Mouse (Mus musculus) layer of hippocampus, postnatal 36 days (tissue): ENCODE measurements around the gene Tnk1. TPM values are rescaled to one million over a fixed set of nuclear protein-coding genes. Genes with fewer than 3 reads are reported as not detected.
"Not testable (repeated sequence)": the region's sequence is repeated elsewhere in the genome, so short reads cannot be mapped to it uniquely, and the experiment has no call there.

ENCODE experiments used
- DNase-seq, 2 experiments: peaks; one replicate each; pipeline ENCODE4 v3.0.0; 2022
- total RNA-seq, 2 experiments: library from RNA; stranded (reverse); gene quantifications; 2 replicates each; pipeline ENCODE4 v1.2.3; 2021

Tnk1 gene
- total RNA-seq, 2 experiments from 2014 or later = 0.18 TPM; not detected in 1

DNA sequence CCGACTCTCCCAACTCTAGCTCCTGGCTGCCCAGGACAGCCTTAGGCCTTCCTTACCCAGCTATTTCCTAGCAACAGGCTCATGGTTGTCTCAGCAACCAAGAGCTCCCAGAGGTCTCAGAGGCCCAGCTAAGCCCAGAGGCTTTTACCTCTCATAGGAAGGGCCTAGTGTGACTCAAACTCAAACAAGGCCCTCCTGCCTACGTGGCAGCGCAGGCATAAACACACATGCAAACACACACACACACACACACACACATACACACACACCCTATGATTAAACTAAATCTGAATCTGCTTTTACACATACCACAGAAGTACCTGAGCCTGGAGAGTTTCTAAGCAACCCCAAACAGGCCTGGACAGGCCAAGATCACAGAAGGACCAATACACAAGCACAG lies 19.9 kb upstream of the Tnk1 start:
- DNase-seq = no peak

DNA sequence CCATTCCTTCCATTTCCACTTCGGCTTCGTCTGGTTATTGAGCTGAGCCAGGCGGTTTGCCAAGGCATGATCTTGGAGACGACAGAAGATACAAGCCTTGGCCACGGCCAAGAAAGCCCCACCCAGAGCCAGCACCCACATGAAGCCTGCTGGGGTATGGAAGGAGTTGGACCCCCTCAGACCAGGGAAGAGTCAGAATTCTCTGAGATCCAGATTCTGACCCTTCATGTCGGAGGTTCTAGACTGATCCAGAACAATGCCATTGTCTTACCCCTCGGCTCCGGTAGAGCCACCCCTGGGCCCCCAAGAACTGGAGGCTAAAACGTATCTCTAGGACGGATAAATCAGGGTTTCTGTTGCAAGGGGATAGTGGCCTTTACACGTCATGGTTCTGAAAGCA lies 19.3 kb upstream of the Tnk1 start, which contains the start of gene Tmem95:
Gene Tmem95, minus strand, starts transcription at position 141 of the 400 bp plus-strand sequence.
- DNase-seq = no peak

DNA sequence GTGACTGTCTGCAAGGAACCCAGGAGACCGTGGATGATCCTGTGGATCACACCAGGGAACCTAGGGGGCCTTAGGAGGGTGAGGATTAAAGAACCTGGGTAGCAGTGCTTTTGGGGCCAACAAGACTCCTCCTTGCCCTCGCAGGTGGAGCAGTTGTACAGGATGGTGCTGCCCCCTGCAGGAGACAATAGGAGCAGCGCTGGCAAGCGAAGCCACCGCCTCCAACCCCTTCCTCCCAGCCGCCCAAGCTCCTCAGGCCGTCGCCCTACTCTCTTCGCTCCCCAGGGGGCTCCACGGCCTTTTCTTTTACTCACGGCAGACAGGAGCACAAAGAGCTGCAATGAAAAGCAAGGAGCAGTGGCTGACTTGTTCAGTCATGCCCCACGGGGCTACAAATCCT lies 18.3 kb upstream of the Tnk1 start:
- peak; percentile 72 to 78 for DNase-seq

DNA sequence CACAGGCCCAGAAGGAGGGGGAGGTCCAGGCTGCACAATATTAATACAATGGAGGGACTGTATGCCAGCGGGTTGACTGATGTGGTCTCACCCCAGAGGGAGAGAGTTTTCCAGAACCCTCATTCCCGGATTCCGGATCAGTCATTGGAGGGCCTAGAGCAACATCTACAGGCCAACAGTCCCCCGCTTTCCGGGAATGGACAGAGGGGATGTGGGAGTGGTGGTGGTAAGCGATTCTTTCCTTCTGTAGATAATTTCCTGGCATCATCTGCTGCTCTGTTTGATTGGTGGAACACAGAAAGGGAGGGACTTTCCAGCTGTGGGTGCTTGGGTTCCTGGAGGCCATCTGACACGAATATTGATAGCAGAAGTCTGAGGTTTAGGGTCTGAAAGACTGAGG lies 17.7 kb upstream of the Tnk1 start:
- peak; percentile 34 to 36 for DNase-seq

DNA sequence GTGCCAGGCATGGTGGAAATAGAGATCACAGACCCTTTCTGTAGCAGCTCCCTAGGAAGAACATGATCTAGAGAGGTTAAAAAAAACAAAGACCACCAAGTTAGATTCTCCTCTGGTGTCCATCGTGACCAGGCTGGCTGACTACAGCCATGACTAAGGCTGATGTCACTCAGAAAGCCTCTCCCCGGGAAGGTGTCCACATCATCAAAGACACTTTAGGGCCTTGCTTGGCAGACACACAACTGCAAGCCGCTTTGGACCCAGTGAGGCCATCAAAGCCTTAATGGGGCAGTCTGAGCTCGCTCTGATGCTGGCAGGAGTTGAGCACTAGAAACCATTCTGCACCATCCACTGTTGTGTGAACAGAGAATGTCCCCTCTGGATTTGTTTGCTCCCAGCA lies 13.9 kb upstream of the Tnk1 start:
- no peak for DNase-seq

DNA sequence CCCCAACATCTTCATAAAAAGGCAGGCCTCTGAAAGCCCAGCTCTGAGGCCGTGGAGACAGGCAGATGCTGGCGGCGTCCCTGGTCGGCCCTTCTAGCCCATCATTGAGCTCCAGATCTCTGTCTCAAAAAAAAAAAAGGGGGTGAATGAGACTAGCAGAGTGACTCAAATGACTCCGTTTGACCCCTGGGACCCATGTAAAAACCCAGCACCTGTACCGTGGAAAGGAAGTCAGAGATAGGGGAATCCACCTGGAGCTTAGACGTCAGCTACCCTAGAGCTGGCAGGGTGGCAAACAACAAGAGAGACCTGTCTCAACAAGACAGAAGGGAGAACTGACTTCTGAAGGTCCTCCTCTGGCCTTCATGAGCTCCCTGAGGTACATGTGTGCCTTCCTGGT lies 13.3 kb upstream of the Tnk1 start:
- DNase-seq = no peak

DNA sequence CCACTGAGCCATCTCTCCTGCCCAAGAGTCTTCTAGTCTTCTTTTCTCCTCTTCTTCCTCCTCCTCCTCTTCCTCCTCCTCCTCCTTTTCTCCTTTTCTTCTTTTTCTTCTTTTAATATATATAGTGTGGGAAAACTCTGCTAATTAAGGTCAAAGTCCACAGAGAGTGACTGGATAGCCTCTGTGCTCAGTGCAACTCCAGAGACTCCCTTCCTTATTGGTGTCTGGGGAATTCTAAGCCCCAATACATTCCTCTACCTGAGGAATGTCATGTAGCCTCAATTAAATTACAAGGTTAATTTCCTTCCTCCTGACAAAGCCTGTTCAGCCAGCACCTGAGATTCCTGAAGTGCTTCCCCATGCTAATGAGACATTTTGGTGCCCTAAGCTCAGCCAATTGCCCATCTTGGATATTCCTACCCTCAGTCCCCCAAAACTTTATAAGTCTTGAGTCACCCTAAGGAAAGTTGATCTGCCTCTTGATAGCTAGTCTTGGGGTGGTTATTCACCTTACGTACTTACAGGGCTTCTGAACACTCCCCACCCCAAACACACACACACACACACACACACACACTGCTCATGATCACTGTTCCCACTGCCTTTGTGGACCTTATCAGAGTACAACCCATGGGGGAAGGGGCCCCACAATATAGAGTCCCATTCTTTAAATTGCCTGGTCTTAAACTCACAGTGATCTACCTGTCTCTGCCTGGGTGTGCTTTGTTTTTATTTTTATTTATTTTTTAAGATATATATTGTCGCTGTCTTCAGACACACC lies 11.9 kb upstream of the Tnk1 start:
- DNase-seq = no peak

DNA sequence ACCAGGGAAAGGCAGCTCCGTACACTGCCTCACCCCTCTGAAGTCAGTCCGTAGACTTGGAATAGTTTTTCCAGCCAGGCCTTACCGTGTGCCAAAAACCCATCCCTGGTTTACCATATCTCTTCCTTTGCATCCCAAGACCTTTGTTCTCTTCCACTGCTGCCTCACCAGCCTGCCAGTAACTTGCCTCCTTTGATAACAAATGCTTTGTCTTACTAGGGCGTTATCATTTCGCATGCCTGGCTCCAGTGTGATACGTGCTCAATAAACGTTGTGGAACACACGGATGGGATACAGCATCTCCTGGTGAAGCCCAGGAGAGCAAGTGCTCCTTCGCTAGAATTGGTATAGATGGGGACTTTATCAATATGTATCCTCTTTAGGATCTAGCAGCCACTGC lies 8.8 kb upstream of the Tnk1 start:
- no peak for DNase-seq

DNA sequence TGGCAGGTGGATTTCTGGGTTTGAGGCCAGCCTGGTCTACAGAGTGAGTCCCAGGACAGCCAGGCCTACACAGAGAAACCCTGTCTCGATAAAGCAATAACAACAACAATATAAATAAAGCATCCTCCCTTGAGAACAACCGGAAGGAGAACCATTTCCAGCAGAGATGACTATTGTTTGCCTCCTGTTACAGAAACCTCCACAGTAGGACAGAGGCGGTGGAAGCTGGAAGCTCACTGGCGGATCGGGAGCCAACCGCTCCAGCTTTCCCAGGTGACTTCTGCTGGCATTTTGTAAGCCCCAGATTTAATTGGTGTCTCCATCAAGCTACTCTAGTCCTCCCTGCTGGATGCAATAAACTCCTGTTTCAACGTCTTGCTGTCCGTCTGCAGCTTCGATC lies 7.0 kb upstream of the Tnk1 start:
- DNase-seq = no peak

DNA sequence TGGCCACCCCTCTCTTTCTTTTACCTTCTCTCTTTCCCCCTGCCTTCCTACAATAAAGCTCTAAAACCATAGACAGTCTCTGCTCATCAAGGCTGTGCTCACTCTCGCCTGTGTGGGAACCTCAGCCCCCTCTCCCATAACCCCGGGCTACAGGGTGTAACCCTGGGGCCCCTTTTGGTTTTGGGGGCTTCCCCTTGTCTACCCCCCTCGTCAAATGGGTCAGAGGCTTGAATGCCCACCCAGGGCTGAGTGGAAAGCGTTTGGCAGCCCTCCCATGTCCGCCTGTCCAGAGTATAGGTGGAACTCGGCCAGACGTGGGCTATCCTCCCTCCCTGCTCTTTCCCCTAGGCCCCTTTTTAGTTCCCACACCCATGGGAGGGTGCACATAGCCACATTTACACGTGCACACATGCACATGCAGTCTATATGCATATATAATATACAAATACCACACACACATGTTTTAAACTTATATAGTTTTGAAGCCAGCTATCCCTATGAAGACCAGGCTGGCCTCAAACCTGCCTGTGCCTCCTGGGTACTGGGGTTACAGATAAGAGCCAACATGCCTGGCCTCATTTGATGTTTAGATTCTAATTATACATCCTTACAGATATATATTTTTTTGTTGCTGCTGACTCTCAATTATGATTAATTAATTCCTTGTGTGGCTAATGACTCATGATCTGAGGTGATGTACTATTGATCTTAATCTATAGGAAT lies 5.8 kb upstream of the Tnk1 start:
- DNase-seq = no peak

DNA sequence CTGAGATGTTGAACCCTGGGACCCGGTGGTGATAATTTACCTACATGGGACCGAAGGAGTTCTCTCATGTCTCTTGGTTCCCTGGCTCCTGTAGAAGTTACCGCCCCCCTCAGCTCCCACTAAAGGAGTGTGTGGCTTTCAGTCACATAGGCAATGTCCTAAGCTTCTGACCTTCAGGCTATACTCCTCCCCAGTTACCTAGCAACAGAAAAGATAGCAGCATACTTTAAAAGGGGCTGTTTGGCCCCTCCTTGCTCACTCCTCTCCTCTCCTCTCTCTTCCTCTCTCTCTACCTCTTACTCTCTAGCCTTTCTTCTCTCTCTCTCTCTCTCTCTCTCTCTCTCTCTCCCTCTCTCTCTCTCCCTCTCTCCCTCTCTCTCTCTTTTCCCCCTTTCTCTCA lies 5.2 kb upstream of the Tnk1 start:
- not testable (repeated sequence) for DNase-seq

DNA sequence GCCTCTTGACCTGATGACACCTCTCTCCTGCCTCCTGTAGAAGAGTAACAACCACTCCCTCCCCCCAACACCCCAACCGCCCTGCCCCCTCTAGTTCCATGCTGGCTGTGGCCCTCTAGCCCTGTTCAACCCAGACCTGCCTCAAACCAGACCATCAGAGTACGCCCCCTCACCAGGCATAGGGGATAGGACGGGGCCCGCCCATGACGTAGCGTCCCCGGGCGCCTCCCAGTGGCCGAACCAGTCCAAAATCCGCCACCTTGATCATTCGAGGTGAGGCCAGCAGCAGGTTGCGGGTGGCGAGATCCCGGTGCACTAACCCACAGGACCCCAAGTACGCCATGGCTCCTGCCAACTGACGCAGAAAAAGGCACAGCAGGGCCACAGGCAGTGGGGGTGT lies 3.2 kb downstream of the Tnk1 start:
- DNase-seq = no peak

DNA sequence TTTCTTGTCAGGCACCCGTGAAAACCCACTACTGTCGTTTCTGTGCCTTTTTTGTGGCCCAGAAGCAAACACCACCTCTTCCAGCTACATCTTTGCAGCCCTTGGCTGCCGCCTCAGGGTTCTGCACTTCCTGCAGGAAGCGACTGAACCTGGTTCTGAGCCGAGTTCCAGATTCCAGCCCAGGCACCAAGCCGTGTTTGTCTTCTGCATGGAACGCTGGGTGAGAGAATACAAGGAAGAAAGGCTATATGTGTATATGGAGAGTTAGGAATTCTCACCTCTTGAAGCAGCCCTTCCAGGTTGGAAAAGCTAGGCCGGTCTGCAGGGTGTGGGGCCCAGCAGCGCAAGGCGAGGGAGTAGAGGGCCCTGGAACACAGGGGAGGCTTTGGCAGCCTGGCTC lies 3.9 kb downstream of the Tnk1 start:
- DNase-seq = no peak

DNA sequence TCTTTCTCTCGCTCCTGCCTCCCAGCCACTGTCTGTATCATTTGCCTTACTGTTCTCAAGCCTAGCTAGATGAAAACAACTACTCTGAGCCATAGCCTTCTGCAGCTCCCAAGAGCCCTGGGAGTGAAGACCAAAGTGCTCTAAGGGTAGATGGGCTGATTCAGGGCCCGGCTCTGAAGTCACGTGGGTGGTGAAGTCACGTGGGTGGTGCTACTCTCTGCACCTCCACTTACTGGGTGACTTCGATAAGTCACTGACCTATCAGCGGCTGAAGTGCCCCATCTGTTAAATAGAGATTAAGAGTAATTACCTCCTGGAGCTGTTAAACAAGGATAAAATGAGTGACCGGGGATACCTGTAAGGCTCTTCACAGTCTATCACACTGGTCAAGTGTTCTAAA lies 4.5 kb downstream of the Tnk1 start:
- no peak for DNase-seq

DNA sequence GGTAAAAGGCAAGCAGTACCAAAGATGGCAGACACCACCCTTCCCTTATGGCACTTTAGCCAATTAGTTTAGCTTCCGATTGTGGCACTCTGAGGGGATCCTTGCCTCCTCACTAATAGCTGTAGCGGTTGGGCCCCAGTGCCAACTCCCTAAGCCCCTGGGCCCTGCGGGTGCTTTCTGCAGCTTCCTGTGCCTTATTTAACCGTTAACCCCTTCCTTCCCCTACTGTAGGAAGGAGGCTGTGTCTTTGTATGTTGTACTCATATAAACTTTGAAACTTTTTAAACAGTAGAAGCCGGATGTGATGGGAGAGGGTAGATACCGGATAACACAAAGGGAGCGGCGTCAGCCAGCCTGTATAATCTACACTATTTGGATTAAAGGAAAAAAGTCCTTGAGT lies 7.8 kb downstream of the Tnk1 start:
- no peak for DNase-seq

DNA sequence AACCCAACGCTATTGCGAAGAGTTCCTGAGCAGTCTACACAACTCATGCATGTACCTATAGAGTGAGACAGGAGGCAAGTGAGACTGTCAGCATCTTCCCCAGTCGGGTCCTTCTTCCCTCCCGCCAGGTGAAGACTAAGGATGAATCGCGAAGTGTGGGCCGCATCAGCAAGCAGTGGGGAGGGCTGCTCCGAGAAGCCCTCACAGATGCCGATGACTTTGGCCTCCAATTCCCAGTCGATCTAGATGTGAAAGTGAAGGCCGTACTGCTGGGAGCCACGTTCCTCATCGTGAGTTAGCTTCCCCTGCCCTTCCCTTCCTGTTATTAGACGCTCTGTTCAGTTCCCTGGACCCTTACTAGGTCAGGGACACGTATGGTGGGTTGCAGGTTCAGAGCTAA lies 8.6 kb downstream of the Tnk1 start:
- no peak for DNase-seq

DNA sequence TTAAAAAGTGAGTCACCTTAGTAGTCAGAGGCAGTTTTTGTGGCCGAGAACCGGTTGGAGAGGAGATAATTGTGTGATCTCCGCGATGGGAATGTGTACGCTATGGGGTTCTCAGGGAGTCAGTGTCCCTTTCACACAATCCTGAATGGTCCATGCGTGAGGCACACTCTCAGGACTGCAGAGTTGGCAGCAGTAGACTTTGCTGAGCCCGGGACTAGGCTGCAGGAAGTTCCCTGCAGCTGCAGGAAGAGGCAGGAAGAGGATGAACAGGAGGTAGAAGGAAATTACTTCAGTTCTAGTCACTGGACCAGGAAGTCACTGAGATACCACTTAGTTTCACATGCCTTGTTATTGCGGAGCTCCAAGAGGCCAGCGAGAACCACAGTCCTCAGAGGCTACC lies 9.4 kb downstream of the Tnk1 start:
- DNase-seq = no peak

DNA sequence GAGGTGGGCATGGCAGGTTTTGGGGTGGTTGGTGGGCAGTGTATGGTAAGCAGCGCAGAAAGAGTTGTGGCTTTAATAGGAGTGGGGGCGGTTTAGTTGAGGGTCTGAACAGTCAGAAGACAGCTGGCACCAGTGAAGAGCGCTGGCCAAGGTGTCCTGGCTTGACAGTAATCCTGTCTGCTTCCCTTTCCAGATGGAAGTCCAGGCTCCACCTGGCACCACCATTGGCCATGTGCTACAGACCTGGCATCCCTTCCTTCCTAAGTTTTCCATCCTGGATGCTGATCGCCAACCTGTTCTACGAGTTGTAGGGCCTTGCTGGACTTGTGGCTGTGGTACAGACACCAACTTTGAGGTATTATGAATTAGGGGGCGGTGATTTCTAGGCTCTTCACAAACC lies 10.5 kb downstream of the Tnk1 start:
- DNase-seq = no peak

DNA sequence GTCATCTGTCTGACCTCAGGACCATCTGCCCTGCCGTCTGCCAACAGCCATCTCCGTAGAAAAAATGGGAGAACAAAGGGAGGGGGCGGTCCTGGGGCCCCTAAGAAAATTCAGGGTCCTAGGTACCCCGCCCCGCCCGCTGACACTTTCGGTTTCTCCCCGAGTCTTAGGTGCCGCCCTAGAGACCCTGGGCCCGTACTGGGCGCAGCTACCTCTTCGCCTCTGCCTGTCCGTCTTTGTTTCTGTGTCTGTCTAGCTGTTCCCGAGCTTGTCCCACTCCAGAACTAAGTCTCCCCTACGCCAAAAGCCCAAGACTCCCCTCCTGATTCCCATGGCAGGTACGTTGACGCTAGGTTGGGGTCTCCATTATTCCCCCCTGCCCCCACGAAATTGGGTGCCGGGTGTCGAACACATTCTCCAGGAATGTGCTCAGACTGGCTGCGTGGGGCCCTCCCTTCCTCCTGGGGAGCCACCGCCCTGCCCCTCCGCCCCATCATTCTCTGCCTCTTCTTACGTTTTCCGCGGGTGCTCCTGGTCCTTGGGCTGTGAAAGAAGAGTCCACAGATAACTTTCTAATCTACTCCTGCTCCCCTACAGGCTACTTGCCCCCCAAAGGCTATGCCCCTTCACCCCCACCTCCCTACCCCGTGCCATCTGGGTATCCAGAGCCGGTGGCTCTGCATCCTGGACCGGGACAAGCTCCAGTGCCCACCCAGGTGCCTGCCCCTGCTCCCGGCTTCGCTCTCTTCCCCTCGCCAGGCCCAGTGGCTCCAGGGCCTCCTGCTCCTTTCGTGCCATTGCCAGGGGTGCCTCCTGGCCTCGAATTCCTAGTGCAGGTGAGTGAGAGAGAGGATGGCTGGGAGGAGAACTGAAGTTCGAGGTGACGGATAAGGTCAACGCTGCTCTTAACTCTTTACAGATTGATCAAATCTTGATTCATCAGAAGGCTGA lies 11.5 kb downstream of the Tnk1 start:
- no peak for DNase-seq

DNA sequence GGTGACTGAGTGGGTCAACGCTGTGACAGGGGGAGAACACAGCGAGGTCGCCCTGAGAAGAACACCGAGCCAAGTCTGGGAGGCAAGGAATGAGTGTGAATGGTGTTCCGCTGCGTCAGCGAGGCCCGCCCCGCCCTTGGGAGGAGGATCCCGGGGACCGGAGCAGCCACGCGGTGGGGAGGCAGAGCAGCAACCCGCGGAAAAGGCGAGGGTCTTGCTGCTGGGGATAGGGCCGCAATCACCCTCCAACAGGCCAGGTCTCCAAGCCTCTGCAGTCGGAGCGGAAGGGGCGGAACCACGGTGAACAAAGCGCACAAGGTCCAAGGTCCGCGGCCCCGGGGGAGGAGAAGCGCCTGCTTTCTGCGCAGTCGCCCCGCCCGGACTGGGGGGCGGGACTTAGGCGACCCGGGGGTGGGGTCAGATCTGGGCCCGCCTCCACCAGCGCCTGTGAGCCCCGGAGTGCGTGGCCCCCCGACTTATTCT lies 12.3 kb downstream of the Tnk1 start, which contains the start of gene Plscr3:
Gene Plscr3, plus strand, starts transcription at position 179 of the 483 bp plus-strand sequence.
- peak; percentile 89 for DNase-seq

DNA sequence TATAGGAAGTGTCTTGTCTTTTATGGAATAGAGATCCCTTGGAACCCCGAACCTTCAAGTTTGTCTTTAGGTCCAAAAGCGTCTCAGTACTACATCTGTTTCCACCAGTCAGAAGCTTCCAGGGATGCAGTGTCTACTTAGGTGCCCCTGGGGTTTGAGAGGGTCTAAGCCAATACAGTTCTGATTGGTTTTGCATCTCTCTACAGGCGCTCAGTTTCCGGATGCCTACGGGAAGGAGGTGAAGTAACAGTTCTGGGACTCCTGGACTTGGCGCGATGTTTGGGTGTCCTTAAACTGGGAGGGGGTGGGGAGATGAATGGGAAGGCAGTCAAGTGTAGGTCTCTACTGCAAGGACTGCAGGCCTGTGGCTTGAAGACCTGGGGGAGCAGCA lies 19.8 kb downstream of the Tnk1 start:
- no peak for DNase-seq

DNA sequence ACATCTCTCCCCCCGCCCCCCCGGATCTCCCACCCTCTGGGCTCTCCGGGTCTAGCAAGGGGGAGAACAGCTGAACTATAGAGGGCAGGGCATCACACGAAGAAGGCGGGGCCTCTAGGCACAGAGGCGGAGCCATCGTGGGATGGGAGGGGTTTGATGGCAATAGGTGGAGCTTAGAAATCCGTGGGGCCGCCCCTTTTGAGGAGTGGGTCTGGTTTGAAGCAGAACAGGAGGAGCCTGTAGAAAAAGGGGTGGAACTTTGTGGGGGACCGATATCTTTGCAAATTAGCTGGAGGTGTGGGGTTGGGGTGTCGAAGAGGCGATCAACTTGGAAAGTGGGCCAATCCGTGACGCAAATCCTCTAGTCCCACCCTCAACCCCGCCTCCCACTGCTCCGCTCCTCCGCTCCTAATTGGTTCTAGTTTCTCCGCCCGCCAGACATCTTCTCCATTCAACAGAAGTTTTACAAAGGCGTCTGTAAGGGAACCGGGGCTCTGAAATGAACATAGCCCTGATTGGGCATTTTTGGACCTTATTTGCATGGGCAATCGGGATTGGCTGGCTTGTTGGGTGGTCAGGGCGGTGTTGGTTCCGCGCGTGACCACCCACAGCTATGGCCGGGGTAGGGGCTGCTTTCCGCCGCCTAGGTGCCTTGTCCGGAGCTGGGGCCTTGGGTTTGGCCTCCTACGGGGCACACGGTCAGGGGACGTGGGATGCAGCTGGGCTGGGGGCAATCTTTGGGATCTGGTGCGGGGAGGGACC lies 20.4 kb downstream of the Tnk1 start, which contains the start of gene Tmem256:
Gene Tmem256, plus strand, starts transcription at position 563 of the 762 bp plus-strand sequence.
- DNase-seq = peak; percentile 97
